Mouse (Mus musculus): ENCODE data around the gene Tspan2.

Tspan2 gene

DNA sequence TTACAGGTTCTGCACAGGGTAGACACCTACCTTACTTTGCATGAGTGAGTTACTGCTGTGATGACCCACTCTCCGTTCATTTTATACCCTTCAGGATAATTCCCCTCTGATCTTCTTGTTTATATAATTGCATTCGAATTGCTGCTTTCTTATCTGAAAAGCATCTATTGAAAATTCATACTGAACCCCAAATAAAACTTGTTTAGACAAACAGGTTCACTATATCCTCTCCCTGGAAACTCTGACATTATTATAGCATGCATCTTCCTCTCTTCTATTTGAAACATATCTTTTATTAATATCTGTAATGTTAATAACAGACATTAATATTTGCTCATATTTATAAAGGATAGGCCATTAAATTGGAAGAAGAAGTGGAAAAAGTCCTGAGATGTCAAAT is 48.3 kb downstream of the Tspan2 start, which contains the start of gene Tshb:
Tshb (minus strand) TSS at position 101 of the 400 bp plus-strand sequence.
- no peak for DNase-seq

DNA sequence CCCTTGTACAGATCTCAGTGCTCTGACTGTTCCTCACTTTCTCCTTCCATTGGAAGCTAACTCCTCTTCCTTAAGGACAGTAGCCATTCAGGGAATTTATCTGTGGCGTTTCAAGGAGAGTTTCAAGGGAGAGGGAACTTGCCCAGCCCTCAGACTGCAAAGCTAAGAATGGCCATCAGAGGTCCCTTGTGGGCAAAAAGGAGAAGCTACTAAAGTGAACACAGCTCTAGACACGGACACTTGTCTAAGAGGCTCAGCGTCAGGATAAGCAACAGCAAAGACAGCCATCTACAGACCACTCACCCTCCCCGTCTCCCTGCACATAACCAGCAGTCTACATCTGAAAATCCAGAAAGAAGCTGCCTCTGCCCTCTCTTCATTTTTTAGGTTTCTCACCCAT is 53.0 kb downstream of the Tspan2 start:
- DNase-seq, result peak; percentile 16

DNA sequence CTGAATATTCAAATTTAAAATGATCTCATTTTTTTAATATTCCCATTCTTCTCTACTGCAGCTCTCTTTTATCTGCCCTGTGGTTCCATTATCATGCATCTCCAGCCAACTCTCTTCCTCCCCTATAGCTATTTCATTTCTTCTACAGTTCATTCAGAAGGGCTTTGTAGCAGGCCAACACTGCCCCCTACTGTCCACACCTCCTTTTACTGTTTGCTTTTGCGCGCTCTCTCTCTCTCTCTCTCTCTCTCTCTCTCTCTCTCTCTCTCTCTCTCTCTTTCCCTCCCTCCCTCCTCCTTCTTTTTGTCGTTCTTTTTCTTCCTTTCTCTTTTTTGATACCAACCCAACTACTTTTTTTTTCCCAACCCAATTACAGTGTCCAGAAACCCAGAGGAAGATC is 69.6 kb downstream of the Tspan2 start:
- DNase-seq, result peak; percentile 88

DNA sequence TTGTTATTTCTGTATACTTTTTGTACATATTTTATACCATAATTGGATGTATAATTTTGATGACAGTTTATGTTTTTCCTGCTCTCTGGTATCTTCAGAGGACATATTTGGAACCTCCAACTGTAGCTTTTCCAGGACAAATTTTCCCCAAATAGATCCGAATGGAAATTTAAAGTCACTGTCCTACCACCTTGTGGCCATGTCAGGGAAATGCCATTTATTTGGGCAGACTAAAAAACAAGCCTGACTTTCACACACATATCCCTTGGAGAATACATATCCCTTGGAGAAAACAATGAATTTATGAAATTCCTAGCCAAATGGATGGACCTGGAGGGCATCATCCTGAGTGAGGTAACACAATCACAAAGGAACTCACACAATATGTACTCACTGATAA is 108.1 kb downstream of the Tspan2 start:
- no peak for DNase-seq

DNA sequence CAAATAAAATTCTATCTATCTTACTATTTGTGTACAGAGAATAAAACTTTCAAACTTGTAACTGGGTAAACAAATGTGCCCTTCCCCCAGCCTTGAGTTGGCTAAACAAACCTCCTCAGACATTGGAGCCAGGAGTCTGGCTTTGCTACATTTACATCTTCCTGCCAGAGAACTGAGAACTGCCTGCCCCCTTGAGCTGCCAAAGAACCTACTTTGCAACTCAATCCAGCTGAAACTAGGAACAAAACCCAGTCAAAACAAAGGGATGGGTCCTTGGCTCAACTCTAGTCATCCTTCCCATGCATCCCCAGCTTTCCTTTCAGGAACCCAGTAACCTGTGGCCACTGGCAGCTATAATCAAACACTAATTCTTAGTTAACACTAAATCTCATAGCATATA is 114.3 kb downstream of the Tspan2 start:
- DNase-seq, result no peak

Data from thymus, postnatal 14 days (tissue).